Mouse (Mus musculus) WW6 (cell line): ENCODE measurements at regions not wholly inside any gene's neighbourhood (a gene's known extent, or its start where the extent isn't known, plus 50 kb on each side); places are given as distances from the start of the nearest gene placed in this dataset.

Experiments
- DNase-seq: peaks from one replicate; pipeline ENCODE4 v3.0.0-alpha.2; 2013; ENCODE audit warnings: low read depth, low spot score

DNA sequence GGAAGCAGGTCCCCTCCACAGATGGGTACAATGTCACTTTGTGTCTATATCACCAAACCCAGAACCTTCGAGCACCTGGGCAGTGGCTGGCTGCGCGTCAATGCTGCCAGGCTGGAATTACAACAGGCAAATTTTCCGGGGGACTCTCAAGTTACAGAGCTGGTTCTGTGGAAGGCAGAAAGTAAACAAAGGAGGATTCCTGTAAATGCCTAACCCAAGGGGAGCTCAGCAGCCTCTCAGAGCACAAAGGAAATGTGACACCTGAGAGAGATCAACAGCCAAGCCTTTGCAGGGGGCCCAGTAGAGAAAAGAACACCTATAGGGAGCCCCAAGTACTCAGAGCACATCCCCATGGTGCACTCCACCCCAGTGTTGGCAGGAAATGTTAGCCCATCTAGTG, 70.7 kb downstream of the Setd4 start:
- no peak for DNase-seq

GRCm38 (mm10) chr16:93531937-93532336, 71.9 kb downstream of the Setd4 start:
- DNase-seq = no peak

DNA sequence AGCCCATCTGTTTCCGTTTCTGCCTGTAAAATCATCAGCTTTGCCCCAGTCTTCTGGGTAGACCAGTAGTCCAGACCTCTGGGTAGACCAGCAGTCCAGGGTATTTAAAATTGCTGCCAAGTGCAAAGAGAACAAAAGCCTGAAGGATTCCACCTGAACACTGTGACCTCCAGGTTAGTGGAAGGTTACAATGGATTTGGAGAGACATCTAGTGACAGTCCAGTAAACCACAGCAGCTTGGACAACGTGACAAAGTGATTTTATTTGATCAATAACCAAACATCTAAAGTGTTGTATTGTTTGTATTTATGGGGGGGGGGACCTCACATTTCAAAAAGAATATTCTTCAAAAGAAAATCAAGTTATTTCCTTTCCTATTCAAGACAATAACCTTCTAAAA, 81.4 kb downstream of the Setd4 start:
- no peak for DNase-seq

GRCm38 (mm10) chr16:93520481-93520880, 83.4 kb downstream of the Setd4 start:
- no peak for DNase-seq

GRCm38 (mm10) chr16:93518620-93519019, 85.2 kb downstream of the Setd4 start:
- no peak for DNase-seq

- DNase-seq = no peak
These were observed 87.1 kb downstream of the Setd4 start for GRCm38 (mm10) chr16:93516793-93517192.

GRCm38 (mm10) chr16:93515456-93515941, 88.4 kb downstream of the Setd4 start:
- no peak for DNase-seq

GRCm38 (mm10) chr16:93513616-93514041, 90.2 kb downstream of the Setd4 start:
- no peak for DNase-seq

- no peak for DNase-seq
These were observed 91.9 kb downstream of the Setd4 start for GRCm38 (mm10) chr16:93511988-93512387.

DNA sequence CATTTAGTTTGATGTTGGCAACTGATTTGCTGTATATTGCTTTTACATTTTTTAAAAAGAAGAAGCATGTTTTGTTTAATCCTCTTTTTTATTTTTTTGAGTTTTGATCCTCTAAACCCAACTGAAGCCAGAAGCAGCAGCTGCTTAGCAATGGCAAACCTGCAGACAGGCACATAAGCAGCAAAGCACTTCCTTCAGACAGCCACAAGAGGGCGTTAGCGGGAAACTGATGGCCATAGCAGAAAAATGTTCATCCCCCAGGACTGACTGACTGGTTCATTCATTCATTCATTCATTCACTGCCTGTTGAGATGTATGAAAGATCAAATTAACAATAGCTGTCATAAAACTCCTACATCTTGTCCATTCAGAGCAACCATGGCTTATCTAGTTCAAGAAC, 92.3 kb downstream of the Setd4 start:
- DNase-seq = no peak

DNA sequence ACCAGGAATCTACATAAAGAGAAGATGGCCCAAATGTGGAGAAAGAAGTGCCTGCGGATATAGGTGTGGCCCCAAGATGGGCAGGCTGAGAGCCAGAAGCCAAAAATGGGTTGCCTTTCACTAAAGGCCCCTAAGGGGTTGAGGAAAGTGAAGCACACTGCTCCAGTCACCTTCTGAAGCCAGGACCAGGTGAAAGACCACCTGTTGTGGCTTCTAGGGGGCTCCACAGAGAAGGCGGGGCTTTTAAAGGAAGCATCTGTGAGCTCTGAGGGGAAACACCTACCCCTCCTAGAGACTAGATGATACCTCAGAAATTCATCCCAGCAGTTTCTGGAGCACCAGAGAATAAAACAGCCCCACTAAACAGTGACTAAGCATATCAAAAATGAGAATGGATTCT, 105.1 kb downstream of the Setd4 start:
- no peak for DNase-seq

DNA sequence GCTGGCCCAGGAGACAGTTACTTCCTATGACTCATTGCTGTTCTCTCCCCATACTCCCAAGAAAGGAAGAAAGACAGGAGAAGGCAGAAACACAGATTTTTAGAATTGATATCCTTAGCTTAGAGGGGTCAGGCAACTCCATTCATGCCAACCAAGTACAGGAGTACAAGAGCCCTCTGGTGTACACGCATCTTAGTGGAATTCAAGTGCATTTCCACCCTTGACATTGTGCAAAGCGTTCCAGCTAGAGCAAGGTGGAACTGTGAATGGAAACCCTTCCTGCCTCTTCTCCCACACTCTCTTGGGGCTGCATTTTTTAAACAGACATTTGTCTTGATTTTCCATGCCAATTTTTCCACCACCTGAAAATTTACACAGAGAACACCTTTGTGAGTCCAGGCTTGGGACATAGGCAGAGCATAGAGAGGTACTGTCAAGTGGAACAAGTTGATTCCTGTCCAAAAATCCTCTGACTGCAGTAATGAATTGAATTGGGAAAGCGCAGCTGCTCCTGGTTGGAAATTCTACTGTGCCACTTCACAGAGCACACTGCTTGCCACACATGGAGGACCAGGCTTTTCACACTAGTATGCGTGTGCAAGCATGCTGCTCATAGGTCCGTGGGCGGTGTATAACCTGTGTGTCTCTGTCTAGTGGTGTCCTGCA, 110.4 kb downstream of the Setd4 start:
- no peak for DNase-seq

DNA sequence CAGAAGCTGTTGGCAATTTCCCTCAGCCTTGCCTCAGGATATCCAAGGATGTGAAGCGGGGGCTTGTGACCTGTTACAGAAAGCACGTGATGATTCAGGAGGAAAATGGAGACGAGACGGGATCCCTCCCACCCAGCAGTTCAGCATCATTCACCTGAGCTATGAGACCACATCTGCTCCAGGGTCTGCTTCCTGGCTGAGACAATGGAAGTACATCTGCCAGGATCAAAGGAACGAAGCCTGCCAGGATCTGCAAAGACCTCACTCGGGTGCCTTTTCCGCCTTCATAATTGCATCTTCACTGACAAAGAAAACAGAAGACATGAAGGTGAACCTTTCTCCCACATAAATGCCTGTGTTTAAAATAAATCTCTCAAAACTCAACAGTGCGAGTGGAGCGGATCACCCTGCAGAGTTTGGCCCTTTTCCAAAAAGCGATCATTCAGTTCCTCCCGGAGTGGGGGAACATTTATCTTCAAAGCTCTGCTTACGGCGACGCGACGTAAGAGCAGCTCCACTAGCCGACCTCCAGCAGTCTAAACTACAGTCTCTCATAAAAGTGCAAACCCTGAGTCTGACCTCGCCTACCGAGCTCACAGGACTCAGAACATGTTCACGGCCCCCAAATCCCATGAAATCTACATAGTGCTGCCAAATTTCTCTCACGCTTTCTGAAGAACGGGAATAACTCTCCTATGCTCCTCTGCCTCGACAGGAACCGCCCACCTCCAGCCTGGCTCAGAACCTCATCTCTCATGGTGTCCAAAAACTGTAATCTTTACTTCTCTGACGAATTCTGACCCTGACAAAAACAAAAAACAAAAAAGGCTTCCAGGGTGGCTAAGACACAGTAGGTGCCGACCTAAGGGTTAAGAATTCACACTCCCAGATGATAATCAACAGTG, 117.0 kb downstream of the Setd4 start:
- no peak for DNase-seq

DNA sequence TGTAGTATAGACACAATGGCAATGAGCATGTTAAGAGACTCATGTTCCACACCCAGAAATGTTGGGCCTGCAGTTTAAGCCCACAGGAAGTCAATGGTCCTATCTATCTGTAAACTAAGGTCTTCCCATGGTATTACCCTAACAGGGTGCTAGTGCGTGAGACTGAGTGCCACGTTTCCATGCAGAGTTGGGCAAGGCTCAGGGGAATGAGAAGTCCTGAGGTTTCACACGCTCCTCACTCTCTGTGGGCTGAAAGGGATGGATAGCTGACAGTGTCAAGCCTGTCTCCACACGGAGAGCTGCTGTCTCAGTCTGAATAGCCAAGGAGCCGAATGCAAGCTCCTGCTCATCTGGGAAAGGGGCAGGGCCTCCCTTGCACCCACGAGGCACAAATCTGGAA, 133.9 kb downstream of the Setd4 start:
- DNase-seq = no peak

GRCm38 (mm10) chr16:93465741-93466140, 138.1 kb downstream of the Setd4 start:
- no peak for DNase-seq

DNA sequence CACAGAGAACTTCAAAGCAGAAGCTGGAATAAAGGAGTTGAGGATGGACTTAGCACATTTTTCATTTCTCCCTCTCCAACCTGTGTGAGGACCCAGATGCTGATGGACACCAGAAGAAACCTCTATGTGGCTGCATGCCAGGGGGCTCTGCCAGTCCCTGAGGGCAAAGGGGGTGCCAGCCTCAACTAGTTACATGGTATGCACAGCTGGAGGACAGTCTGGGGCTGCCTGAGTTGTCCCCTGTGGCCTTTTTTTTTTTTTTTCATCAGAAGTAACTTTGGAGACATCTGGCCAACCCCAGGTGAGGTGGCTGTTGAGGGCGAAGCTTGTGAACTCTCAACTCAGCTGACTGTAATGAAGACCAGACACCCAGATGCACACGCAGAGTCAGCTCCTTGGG, 139.0 kb downstream of the Setd4 start:
- DNase-seq = no peak

- DNase-seq = no peak
These were observed 140.5 kb downstream of the Setd4 start for GRCm38 (mm10) chr16:93463405-93463804.

DNA sequence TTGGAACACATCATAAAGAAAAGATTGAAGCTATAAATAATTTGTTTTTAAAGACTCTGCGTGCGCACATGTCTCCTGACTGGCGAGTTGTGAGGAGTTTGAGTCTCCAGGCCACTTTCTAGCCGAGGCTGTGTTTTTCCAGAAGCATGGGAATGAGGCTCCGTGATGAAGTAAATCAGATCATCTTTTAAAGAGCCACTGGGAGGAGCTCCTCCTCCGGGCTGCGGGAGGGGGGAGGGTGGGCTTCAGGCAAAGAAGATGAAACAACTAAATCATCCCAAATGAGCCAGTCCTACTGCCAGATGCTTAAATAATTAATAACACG, 141.6 kb downstream of the Setd4 start:
- no peak for DNase-seq

GRCm38 (mm10) chr16:93461406-93462285, 142.2 kb downstream of the Setd4 start:
- DNase-seq = no peak

- DNase-seq = no peak
These were observed 144.2 kb downstream of the Setd4 start for GRCm38 (mm10) chr16:93459497-93460240.
